8 mouse cellular contexts compared by ENCODE assay signal in the genomic region with DNA sequence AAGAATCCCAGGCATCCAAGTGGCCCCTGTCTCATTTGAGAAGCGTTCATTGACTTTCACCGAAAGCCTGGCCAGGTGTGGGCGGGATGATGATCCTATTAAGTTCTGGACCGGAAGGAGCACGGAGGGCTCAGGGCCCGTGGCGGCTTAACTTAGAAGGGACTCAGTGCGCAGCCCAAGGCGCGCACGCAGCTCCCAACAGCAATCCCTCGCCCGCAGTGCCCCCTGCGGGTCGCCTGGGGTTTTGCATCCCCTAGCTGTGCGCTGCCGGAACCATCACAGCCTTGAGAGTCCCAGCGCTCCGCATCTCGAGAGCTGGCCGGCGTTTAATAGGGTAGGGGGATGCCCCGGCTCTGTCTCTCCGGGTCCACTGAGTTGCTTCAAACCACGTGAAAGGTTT. TPM values are rescaled to one million over a fixed set of nuclear protein-coding genes. Genes with fewer than 3 reads are reported as not detected.
DNase-seq lines count a peak whose midpoint lies in the region; ATAC-seq and TF ChIP-seq lines count a peak whose summit lies in the region.

No protein-coding gene starts in this region.

- DNase-seq in CD8-positive naive resting alpha-beta T cell, adult 2 months (ENCODE audit: low read depth in 2 of 2, low spot score in 2 of 2): peak; percentile 39 to 53
- peak; percentile 36 for DNase-seq in c-Kit-positive CD71-positive TER-119-positive erythroid progenitor cells, embryonic 14.5 days (ENCODE audit: low spot score)
- DNase-seq in heart, postnatal 14 days: peak; percentile 89 to 94
- DNase-seq in large intestine, adult 2 months (ENCODE audit: low read depth, low spot score): peak; percentile 13
- DNase-seq in liver, postnatal 0 days: peak; percentile 84
- DNase-seq in testis, postnatal 10 days (ENCODE audit: low spot score): peak; percentile 93

- H3K27ac ChIP-seq in forebrain, embryonic 15.5 days (replicated peaks): no peak overlapping the region
- H3K27ac ChIP-seq in liver, postnatal 0 days (ENCODE audit: low read depth): no peak overlapping the region
- H3K27ac ChIP-seq in neural tube, embryonic 15.5 days (replicated peaks): peak overlapping the region; percentile 58

- peak overlapping the region; percentile 50 for H3K4me2 ChIP-seq in forebrain, embryonic 15.5 days (replicated peaks)
- peak overlapping the region; percentile 48; the same call in 1 of the 2 replicates for H3K4me2 ChIP-seq in liver, postnatal 0 days (ENCODE audit: low read depth, low read length)
- peak overlapping the region; percentile 93 for H3K4me2 ChIP-seq in neural tube, embryonic 15.5 days

- no peaks in the 10 kb centered on the region for H3K36me3 ChIP-seq in forebrain, embryonic 15.5 days
- H3K36me3 ChIP-seq in liver, postnatal 0 days (replicated peaks; ENCODE audit: insufficient read depth, low read length): no peaks in the 10 kb centered on the region
- no peaks in the 10 kb centered on the region for H3K36me3 ChIP-seq in neural tube, embryonic 15.5 days

- TF ChIP-seq CTCF in liver, postnatal 0 days (IDR thresholded peaks at IDR 0.05; ENCODE audit: low read depth): peak; percentile 75

- TF ChIP-seq EP300 in liver, postnatal 0 days (IDR thresholded peaks at IDR 0.05; ENCODE audit: low read depth): no peak

- intact Hi-C loops in heart, postnatal 14 days (cut with DNase I): loop anchor here (1.0 to 2.0 kb wide), 2 partner anchors 53 to 63 kb away; no protein-coding TSS in a partner anchor

- peaks cover 68% of the 10 kb centered on the region for H3K27me3 ChIP-seq in forebrain, embryonic 15.5 days
- H3K27me3 ChIP-seq in liver, postnatal 0 days (ENCODE audit: insufficient read depth, low read length): peaks cover 91% of the 10 kb centered on the region
- peaks cover 48% of the 10 kb centered on the region for H3K27me3 ChIP-seq in neural tube, embryonic 15.5 days (replicated peaks)

- H3K9ac ChIP-seq in forebrain, embryonic 15.5 days (replicated peaks): peak overlapping the region; percentile 24
- no peak overlapping the region for H3K9ac ChIP-seq in liver, postnatal 0 days (replicated peaks)
- peak overlapping the region; percentile 59 for H3K9ac ChIP-seq in neural tube, embryonic 15.5 days (replicated peaks)

- under 1% methylated on average over 25 of the region's 25 CpGs for WGBS in forebrain, embryonic 15.5 days
- WGBS in large intestine, adult 2 months: under 1% methylated on average over 25 of the region's 25 CpGs
- WGBS in liver, postnatal 0 days (ENCODE audit: insufficient replicate concordance): under 1% methylated on average over 25 of the region's 25 CpGs
- WGBS in neural tube, embryonic 15.5 days: under 1% methylated on average over 25 of the region's 25 CpGs

- peaks cover 31% of the 10 kb centered on the region for H3K4me1 ChIP-seq in forebrain, embryonic 15.5 days
- peaks cover 5% of the 10 kb centered on the region; the same call in 1 of the 2 replicates for H3K4me1 ChIP-seq in liver, postnatal 0 days (ENCODE audit: insufficient read depth)
- H3K4me1 ChIP-seq in neural tube, embryonic 15.5 days: peaks cover 47% of the 10 kb centered on the region

- ATAC-seq in forebrain, embryonic 15.5 days (replicated peaks): peak; percentile 53
- ATAC-seq in liver, postnatal 0 days: no peak
- ATAC-seq in neural tube, embryonic 15.5 days (ENCODE audit: low FRiP score): peak; percentile 29; the same call in 1 of the 2 replicates

- H3K4me3 ChIP-seq in forebrain, embryonic 15.5 days: peak overlapping the region; percentile 38
- H3K4me3 ChIP-seq in liver, postnatal 0 days (ENCODE audit: low read depth, low read length): peak overlapping the region; percentile 34; the same call in 1 of the 2 replicates
- peak overlapping the region; percentile 51 for H3K4me3 ChIP-seq in neural tube, embryonic 15.5 days (replicated peaks)

- no peaks in the 10 kb centered on the region for H3K9me3 ChIP-seq in forebrain, embryonic 15.5 days
- no peaks in the 10 kb centered on the region for H3K9me3 ChIP-seq in liver, postnatal 0 days (ENCODE audit: low read length)
- no peaks in the 10 kb centered on the region for H3K9me3 ChIP-seq in neural tube, embryonic 15.5 days (replicated peaks)

RNA-seq across cellular contexts. Expression of a gene that starts 1.4 kb away (rescaled TPM):
- polyA plus RNA-seq in forebrain, embryonic 15.5 days (2015; fragmentation: Nextera tagmentation; extraction: Ambion mirVana): 6.1 and 7.9 TPM in 2 replicates
- 1 to 10 TPM; 1.1 to 2.0 TPM for total RNA-seq in heart, postnatal 14 days (2021)
- polyA plus RNA-seq in large intestine, adult 2 months (2012; rRNA removed): 4.7 and 4.9 TPM in 2 replicates
- 1.3 and 1.7 TPM in 2 replicates for polyA plus RNA-seq in liver, postnatal 0 days (2015; fragmentation: Nextera tagmentation; extraction: Ambion mirVana)
- 69.1 and 69.3 TPM in 2 replicates for polyA plus RNA-seq in neural tube, embryonic 15.5 days (2015; fragmentation: Nextera tagmentation; extraction: Ambion mirVana)

Comparison
In these comparisons a context has a peak if more than half of its experiments do, and no peak if none do; other contexts are left out.
1. DNase-seq: peak in every context shown above with its lines; median percentile 93 in testis, postnatal 10 days; 92 in heart, postnatal 14 days; 84 in liver, postnatal 0 days; 46 in CD8-positive naive resting alpha-beta T cell, adult 2 months; 36 in c-Kit-positive CD71-positive TER-119-positive erythroid progenitor cells, embryonic 14.5 days; 13 in large intestine, adult 2 months.